Mouse (Mus musculus): Measurements from ENCODE around the gene Shank3. TPM values are rescaled to one million over a fixed set of nuclear protein-coding genes. Genes with fewer than 3 reads are reported as not detected.

Shank3 gene
- polyA plus RNA-seq, 3 experiments from 2014 or later = not detected

DNA sequence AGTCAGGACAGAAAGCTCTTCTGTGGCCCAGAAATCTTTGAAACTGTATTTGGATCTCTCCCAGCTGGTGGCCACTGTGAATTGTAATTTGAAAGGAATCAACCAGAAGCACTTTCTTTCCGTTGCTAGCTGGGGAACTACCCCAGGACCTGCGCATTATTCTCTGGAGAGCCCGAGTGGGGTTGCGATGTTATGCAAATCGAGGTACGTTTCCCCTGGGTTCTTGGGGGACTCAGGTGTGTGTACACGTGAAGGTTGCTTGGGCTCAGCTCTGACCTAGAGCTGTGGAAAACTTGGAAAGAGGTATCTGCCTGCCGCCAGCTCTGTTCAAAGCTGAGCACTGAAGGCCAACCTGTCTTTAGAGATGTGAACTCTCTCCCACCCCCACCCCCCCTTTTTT, 21.6 kb upstream of the Shank3 start:
- ATAC-seq = no peak

DNA sequence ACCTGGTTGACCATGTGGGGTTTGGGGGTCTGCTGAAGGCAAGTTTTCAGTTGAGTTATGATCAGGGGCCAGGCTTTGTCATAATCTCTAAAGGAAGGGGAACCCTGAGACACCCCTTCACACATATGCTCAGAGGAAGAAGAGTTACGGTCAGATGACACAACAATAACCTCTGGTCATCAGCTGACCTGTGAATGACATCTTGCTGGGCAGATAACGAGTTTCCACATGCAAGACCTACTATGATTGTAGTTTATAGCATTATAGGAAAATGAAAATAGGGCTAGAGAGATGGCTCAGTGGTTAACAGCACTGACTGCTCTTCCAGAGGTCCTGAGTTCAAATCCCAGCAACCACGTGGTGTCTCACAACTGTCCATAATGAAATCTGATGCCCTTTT, 20.8 kb upstream of the Shank3 start:
- no peak for ATAC-seq

DNA sequence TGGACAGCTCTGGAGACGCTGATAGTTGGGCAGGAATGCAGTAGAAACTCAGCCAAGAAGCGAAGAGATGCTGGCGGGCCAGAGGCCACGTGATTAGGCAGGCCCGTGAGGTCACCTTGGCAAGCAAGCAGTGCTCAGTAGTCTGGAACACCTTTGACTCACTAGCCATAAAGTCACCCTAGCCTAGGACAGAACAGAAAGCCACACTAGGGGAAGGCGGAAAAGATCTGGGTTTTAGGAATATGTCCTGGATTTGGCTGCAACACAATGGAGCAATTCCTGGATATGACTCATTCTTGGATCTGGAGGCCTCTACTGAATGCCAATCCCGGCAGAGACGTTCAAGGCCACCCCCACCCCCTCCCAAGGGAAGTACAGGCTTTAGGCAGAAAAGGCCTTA, 18.8 kb upstream of the Shank3 start:
- ATAC-seq = no peak

DNA sequence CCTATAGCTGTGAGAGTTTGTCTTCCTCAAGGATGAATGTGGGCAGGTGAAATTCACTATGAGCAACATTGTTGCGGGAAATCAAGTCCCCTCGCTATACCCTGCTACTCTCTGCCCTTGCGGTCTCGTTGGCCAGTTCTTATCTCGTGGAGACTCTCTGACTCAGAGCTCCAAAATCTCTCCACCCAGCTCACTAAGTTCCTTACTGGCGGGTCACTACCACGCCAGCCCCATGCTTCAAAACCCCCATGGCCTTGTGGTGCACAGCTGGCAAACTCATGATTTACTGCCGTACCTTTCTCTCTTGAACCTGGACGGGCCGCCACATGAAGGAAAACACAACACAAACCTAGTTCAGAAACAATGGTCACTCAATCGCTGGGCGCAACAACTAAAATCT, 11.2 kb upstream of the Shank3 start:
- ATAC-seq = no peak

DNA sequence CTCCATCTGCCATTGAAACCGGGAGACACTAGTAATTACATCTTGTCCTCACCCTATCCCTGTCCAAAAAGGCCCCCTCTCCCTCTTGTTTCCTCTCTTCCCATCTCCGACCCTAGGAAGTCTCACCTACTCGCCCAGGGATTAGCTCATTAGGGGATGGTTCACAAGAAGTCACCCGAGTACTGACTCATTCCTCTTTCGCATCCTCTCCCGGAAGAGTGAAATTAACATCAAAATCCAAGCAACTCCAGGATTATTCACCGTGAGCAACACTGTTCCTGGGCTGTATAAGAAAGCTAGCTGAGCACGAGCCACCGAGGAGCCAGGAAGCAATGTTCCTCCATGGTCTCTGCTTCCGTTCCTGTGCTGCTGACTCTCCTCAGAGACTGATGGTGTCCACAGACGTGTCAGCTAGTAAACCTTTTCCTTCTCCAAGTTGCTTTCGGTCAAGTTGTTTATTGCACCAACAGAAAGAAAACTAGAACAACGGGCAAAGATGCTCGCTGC, 10.8 kb upstream of the Shank3 start:
- ATAC-seq = no peak

DNA sequence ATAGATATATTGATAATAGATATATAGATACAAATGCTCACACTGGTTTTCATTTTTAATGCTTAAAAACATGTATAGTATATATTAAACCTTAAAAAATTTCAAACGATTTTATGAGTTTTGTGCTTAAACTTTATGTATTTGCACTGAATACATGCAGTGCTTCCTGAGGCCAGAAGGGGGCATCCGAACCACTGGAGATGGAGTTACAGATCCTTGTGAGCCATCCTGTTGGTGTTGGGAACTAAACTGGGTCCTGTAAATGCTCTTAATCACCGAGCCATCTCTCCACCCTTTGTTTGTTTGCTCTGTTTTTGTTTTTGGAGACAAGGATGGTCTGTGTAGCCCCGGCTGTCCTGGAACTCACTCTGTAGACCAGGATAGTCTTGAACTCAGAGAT, 4.5 kb upstream of the Shank3 start:
- no peak for ATAC-seq

DNA sequence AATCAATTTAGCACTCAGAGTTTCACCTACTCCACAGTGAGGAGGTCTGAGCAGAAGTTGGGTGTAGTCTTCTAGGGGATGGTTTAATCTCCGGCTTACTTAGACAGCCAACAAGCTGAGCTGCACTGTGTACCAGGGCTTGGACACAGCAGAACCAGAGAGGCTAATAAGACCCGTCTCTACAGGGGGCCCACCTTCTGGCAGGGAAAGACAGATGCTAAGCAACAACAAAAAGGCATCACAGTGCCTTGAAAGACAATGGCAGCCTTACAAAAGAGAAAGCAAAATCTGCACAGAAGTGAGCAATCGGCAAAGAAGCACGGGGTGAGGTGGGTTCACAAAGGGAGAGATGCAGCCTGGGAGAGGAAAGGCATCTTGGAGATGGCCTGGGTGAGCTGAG, 3.3 kb upstream of the Shank3 start:
- no peak for ATAC-seq

DNA sequence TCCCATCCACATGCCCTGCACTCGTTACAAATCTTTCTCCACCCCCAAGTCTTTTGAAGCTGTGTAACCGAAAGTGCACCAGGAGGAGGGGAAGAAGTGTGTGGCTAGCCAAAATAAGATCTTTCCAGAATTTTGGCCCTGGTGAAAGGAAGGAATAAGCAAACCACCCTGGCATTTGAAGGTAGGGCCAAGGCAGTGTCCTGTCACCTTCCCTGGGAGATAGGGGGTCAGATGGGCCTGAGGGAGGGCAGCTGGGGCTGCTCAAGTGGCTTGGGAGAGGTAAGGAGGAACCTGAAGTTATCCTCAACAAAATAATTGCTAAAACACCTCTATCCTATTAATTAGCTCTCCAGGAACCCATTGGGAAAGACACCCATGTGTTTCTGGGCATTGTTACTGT, 2.6 kb upstream of the Shank3 start:
- ATAC-seq = no peak

DNA sequence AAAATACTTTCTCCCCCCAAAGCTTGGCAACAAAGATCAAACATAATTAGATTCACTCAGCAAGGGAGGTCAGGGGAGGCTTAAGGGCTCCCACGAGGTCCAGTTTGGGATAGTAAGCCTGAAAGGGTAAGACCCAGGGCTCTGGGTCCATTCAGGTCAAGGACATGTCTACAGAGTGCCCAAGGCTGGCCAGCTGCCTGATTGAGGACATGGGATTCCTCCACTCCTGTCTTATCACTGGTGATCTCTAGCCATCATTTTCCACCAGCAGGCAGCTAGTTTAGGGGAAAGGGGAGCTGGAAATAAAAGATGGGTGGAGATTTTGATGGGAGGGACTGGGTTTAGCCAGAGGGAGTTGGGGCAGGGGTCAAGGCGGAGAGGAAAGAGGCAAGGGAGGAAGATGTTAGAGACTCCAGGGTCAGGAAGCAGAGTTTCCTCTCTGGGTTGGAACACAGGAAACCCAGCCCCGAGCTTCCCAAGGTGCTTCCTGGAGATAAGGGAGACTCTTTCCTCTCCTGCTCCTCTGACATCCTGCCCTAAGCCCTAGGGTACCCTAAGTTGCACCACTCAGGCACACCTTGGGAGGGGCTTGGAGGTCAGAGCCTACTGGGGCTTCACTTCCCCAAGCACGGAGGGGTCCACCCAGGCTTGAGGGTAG, 1.9 kb upstream of the Shank3 start:
- ATAC-seq = no peak

DNA sequence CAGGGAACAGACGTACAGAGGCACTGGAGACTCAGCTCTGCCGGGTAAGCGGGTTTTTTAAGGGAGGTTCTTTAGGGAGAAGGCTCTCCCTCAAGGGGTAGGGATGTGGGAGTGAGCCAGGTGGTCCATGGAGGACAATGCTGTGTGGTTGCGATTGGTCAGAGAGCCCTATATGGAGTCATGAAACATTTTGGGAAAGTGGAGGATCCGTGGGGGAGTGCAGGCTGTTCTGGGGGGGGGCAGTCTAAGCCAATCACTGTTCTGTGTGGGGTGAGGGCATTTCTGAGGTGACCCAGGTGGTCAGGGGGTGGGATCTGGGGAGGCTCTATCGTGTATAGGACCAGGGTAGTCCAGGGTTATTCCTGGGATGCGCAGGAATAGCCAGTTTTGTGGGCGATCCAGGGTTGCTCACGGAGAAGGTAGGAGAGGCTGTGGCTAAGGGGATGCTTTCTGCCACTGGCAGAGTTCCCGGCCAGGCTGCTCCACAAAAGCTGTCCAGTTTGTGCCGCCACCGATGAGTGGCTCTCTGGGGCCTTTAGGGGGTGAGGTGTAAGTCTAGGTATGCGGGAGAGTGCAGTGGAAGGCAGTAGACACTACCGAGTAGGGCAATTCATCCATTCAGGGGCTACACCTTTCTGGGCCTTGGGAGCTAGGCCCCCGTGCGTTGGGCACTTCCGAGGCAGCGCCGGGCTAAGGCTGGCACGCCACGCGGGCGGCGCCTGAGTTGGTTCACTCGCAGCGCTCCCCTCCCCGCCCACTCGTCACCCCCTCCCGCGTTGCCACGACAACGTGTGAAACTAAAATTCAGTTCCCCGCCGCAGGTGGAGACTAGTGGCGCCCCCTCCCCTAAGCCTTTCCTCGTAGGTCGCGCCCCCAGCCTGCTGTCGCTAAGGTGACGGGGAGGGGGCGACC, 1.1 kb upstream of the Shank3 start:
- ATAC-seq = peak; percentile 52

DNA sequence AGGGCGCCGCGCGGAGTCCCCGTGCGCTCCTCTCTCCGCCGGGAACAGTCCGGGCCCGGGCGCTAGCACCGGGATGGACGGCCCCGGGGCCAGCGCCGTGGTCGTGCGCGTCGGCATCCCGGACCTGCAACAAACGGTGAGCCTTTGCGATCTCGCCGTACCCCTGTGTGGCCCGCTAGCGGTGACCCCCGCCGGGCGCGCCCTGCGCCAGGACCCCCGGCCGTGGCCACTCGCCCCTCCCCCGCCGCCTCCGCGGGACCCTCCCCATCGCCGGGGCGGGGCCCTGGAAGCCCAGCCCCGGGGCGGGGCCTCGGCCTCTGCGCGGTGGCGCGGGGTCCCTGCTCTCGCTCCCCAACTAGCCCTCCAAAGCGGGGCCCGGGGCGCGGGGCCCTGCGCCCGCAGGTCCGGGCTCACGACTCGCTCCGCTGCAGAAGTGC, 379 bp downstream of the Shank3 start:
- ATAC-seq = no peak

DNA sequence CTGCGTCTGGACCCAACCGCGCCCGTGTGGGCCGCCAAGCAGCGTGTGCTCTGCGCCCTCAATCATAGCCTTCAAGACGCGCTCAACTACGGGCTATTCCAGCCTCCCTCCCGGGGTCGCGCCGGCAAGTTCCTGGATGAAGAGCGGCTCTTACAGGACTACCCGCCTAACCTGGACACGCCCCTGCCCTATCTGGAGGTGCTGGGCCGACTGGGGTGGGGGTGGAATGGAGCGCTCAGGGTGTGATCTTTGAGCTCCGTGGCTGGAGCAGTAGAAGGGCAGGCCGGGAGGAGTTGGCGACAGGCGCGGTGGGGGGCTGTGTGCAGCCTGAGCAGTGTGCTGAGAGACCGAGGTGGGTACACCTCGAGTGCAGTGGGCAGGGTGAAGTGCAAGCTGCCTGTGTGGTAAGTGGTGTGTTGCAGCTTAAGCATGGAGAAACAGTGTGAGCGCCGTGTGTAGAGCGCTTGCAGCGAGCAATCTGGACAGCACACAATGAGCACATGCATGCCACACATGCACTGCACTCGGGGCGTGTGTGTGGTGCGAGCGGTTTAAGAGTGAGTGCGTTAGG, 883 bp downstream of the Shank3 start:
- no peak for ATAC-seq

DNA sequence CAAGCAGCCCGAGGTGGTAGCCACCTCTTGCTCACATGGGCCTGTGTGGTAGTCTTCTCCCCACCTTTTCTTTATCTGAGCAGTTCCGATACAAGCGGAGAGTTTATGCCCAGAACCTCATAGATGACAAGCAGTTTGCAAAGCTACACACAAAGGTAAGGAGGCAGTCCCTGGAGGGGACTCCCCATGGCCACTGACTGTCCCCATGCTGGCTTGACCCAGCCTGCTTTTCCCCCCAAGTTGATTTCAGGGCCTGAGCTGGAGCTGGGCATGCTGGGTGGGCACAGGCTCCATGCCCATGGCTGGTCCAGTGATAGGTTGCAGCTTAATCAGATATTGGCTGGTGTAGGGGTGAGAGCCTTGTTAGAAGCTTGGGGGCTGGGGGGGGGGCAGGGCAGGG, 1.9 kb downstream of the Shank3 start:
- no peak for ATAC-seq

DNA sequence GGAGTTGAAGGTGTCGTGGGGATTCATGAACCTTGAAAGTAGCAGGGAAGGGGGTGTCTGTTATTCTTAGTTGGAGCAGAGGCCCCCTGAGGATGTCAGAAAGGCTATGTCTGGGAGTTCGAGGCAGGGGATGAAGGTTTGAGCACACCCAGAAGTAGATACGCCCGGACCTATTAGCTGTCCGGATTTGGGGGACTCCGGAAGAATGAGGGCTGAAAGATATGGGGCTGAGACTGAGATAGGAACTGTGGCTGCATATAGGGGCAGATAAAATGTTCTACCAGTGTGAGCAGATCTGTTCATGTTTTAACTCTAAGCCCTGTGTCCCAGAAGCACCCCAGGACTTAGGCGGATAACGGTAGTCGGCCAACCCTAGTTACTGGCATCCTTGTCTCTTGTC, 5.4 kb downstream of the Shank3 start:
- ATAC-seq = no peak

DNA sequence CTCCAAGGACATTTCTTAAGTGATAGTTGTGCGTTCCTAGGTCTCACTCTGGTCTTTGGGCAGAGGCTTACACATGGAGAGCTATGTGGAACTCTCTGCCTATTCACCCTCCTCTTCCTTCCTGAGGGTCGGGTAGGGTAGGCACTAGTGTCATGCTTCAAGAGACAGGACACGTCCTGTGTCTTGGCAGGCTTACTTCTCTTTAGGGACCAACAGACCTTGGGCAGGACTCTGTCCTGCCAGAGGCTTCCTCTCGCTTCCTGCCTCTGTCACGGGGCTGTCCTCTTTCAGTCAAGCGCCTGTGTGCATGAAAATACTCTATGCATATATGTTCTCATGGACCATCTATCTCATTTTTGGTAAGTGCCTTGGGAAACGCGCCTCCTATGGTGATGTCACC, 8.3 kb downstream of the Shank3 start:
- ATAC-seq = no peak

DNA sequence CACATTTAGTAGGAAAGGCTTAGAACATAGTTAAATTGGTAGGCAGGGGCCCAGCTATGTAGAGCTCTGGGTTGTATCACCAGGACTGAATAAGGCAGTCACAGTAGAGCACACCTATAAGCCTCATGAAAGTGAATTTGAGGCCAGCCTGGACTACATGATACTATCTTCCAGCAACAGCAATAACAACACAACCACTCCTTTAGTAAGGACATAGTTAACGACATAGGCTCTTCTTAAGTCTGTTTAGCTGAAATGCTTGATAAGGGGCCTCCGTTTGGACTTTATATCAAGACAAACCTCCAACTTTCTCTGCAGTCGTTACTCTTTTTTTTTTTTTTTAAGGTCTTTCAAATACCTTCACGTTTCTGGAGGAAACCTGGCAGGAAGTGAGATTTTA, 13.3 kb downstream of the Shank3 start:
- ATAC-seq = no peak

DNA sequence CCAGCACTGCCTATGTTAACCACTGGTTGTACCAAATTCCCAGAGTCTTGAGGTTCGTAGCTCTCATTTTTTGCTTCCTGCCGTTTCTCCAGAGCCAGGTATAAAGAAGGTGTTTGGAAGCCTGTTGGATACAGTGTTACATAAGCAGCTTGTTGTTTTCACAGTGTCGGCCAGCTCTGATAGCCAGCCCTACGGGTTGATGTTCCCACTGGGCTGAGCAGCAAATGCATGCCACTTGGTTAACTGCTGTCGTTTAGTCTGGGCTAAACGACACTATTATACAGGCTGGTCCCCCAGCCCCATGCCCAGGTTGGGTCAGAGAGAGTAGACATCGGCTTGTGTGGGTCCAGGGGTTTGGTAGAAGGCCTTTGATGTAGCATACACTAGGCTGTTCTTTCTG, 22.5 kb downstream of the Shank3 start:
- ATAC-seq = no peak

DNA sequence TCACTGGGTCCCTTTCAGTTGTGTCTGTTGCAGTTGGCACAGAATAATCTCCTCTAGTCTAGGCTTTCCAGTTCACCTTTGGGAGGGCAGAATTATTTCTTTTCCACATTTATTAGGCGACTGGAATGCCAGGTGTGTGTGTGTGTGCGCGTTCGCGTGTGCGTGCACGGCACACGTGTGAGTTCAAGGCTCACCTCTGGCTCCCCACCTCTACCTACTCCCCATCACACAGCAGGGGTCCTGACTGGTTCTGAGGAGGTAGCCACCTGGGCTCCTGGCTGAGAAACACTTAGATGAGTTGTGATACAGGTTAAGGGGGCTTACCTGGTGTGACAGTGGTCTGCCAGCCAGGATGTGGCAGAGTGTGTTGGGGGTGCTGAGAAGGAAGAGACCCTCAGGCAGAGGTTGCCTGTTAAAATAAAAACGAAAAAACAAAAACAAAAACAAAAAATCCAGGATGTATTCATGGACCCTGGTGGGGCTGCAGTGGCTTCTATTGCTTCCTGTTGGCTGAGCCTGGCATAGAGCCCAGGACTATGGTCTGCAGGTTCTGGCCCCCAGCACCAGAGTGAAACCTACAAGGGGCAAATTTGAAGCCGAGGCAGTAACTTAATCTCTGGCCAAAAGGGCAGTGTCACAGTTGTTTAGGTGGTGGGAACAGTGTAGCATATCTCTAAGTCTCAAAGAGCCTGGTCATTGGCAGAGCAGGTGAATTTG, 23.3 kb downstream of the Shank3 start:
- ATAC-seq = no peak

DNA sequence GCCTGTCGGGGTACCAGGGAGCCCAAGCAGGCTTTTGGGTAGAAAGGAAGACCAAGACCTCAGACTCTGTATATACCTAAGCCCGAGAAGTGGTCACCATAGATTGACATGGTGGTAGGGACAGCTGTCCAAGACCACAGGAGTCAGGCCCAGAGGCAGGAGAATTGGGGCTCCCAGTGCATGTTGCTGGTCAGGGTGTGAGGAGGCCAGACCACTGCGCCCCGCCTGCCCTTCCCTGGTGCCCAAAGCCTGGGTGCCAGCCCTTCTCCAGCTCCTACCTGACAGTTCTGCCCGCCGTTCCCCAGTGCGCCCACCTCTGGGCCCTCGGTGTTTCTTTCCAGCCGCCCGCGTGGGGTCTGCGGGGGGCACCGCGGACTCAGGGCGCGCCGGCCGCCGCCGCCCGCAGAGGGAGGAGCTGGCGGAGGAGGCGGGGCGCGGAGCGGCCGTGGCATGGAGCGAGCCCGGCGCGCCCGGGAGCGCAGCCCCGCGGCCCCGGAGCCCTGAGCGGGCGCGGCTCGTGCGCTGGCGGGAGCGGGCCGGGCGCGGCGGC, 23.9 kb downstream of the Shank3 start:
- ATAC-seq = no peak

DNA sequence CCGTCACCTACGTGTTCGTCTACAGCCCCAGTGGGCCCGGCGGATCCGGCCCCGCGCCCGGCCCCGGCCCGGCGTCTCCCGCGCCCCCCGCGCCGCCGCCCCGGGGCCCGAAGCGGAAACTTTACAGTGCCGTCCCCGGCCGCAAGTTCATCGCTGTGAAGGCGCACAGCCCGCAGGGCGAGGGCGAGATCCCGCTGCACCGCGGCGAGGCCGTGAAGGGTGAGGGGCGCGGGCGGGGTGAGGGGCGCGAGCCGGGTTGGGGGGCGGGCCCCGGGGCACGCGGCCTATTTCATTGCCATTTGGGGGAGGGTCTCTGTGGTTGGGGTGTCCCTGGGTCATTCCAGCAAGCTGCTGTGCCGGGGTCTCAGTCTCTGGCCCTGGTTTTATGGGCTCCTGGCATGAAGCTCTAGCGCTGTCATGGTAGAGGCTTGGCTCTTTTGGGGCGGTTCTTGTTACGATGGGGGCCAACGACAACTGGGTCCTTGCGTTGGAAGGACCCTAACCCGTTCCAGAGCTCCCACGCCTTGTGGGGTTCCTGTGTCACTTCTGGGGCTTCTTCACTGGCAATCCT, 24.7 kb downstream of the Shank3 start:
- ATAC-seq = no peak

DNA sequence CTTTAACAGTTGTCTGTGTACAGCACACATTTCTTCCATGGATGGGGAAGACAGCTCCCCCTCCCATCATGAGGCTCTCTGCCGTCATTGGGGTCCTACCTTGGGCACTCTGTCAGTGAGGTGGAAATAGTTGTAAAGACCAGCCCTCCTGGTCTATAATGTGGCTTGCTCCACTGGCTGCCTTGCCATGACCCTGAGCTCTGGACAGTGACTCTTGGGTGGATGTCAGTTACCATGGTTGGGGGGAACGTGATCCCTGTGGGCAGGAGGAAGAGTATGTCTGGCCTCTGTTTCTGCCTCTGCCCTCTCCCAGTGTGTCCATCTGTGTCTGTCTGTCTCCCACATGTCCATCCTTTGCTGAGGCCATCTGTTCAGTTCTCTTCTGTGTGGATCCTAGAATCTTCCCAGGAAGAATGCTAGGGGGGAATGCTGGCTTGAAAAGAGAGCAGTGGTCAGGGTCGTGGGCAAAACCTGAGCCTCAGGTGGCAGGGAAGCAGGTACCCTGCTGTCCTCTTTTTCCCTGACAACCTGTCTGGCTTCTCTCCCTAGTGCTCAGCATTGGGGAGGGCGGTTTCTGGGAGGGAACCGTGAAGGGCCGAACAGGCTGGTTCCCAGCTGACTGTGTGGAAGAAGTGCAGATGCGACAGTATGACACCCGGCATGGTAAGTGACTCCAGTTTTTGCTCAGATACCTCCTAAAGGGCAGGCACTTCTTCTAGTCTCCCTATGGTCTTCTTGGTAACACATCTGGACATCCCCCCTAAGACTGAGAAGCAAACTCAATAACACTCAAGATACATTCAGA, 25.4 kb downstream of the Shank3 start:
- ATAC-seq = no peak

All from inflammation-experienced regulatory T-cells, adult 6 months (primary cell).